Mouse (Mus musculus): Measurements from ENCODE around the gene Atp6v1e1. TPM values are rescaled to one million over a fixed set of nuclear protein-coding genes. Genes with fewer than 3 reads are reported as not detected.
"Not testable (repeated sequence)": the region's sequence is repeated elsewhere in the genome, so short reads cannot be mapped to it uniquely, and the experiment has no call there.

Gene Atp6v1e1
- polyA plus RNA-seq, 1 experiment from 2014 or later, result 121 TPM

GRCm38 (mm10) chr6:120819294-120819693, 3.3 kb downstream of the Atp6v1e1 start:
- 96% methylated on average over 2 of the region's 2 CpGs for WGBS
- Histone ChIP-seq H3K4me1 (peaks cover 9% of the 10 kb centered on the region), H3K4me2 (replicated peaks) (no peak overlapping the region), H3K4me3 (no peak overlapping the region), H3K27ac (no peak overlapping the region), H3K9me3 (no peaks in the 10 kb centered on the region), H3K27me3 (no peaks in the 10 kb centered on the region), H3K9ac (no peak overlapping the region), H3K36me3 (peaks cover 23% of the 10 kb centered on the region)
- no peak for ATAC-seq (ENCODE audit: insufficient number of reproducible peaks, insufficient read depth, low FRiP score, low TSS enrichment)

DNA sequence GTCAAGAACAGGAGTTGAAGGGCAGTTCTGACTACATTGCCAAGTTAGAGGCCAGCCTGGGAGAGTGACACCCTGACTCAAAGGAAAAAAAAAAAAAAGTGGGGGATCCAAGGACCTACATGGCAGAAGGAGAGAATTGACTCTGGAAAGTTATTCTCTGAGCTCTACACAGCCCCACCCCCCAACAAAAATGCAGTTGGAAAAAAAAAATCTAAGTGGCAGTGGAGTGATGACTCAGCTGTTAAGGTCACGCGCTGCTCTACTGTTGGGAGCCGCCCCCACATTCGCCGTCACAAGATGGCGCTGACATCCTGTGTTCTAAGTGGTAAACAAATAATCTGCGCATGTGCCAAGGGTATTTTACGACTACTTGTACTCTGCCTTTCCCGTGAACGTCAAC, 10.6 kb downstream of the Atp6v1e1 start:
- ATAC-seq (ENCODE audit: insufficient number of reproducible peaks, insufficient read depth, low FRiP score, low TSS enrichment); H3K4me3 ChIP-seq; H3K4me2 ChIP-seq (replicated peaks); H3K27ac ChIP-seq; H3K4me1 ChIP-seq; H3K9ac ChIP-seq; H3K27me3 ChIP-seq; H3K9me3 ChIP-seq: not testable (repeated sequence)
- peaks cover 38% of the 10 kb centered on the region for H3K36me3 ChIP-seq
- WGBS, result 99% methylated on average over 10 of the region's 10 CpGs

DNA sequence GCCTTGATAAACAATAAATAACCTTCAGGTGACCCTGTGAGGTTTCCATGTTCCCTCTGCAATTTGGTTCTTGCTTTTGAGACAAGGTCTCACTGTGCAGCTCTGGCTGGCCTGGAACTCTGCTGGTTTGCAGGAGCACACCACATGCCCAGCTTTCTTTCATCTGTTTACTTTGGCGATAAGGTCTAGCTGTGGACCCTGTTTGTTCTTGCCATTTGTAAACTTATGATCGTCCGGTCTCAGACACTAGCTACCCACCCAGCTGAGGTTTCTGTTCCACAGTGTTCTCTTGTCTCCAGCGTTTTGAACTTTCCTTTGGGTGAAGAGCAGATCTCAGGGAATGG, 14.9 kb downstream of the Atp6v1e1 start:
- no peak overlapping the region for H3K27ac ChIP-seq
- ATAC-seq (ENCODE audit: insufficient number of reproducible peaks, insufficient read depth, low FRiP score, low TSS enrichment), result no peak
- H3K36me3 ChIP-seq, result peaks cover 79% of the 10 kb centered on the region
- no peaks in the 10 kb centered on the region for H3K27me3 ChIP-seq
- H3K4me3 ChIP-seq, result no peak overlapping the region
- WGBS, result 93% methylated on average over 4 of the region's 4 CpGs
- H3K4me1 ChIP-seq, result no peaks in the 10 kb centered on the region
- no peak overlapping the region for H3K9ac ChIP-seq
- no peaks in the 10 kb centered on the region for H3K9me3 ChIP-seq
- H3K4me2 ChIP-seq (replicated peaks), result no peak overlapping the region

DNA sequence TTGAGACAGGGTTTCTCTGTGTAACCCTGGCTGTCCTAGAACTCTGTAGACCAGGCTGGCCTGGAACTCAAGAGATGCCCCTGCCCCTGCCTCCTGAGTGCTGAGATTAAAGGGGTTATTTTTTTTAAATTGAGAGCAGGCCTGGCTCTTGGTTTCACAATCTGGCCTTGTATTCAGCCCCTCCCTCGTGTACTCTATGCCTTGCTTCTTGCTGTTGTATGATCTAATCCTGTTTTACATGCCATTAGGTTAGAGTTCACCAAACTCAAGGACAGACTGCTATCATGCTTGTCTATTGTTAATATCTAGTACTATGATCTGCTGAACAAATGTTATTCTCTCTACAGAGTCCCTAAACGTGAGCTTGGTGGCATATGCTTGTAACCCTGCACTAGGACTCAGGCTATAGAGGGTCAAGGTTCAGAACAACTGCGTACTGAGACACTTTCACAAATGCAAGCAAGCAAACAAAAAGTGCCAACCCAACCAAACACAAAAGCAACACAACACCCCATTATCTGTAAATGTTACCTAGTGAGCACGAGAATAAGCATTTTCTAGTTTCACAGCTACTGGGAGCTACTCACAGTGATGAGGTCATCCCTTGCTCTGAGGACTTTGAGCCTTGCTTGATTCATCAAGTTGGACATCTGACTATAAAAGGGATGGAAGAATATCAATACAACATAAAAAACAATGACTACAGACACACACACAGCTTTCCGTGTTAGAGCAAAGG, 15.4 kb downstream of the Atp6v1e1 start:
- no peak overlapping the region for H3K27ac ChIP-seq
- no peak overlapping the region for H3K4me3 ChIP-seq
- no peak for ATAC-seq (ENCODE audit: insufficient number of reproducible peaks, insufficient read depth, low FRiP score, low TSS enrichment)
- peaks cover 84% of the 10 kb centered on the region for H3K36me3 ChIP-seq
- no peaks in the 10 kb centered on the region for H3K27me3 ChIP-seq
- WGBS, result 87% methylated on average over 5 of the region's 5 CpGs
- no peaks in the 10 kb centered on the region for H3K9me3 ChIP-seq
- H3K9ac ChIP-seq, result no peak overlapping the region
- no peaks in the 10 kb centered on the region for H3K4me1 ChIP-seq
- no peak overlapping the region for H3K4me2 ChIP-seq (replicated peaks)

GRCm38 (mm10) chr6:120799581-120800041, 23.0 kb downstream of the Atp6v1e1 start:
- Histone ChIP-seq H3K9me3 (no peaks in the 10 kb centered on the region), H3K27me3 (no peaks in the 10 kb centered on the region), H3K4me2 (replicated peaks) (no peak overlapping the region), H3K9ac (no peak overlapping the region), H3K4me3 (no peak overlapping the region), H3K27ac (no peak overlapping the region), H3K4me1 (no peaks in the 10 kb centered on the region), H3K36me3 (peaks cover 88% of the 10 kb centered on the region)
- no peak for ATAC-seq (ENCODE audit: insufficient number of reproducible peaks, insufficient read depth, low FRiP score, low TSS enrichment)
- WGBS, result 87% methylated on average over 4 of the region's 4 CpGs

DNA sequence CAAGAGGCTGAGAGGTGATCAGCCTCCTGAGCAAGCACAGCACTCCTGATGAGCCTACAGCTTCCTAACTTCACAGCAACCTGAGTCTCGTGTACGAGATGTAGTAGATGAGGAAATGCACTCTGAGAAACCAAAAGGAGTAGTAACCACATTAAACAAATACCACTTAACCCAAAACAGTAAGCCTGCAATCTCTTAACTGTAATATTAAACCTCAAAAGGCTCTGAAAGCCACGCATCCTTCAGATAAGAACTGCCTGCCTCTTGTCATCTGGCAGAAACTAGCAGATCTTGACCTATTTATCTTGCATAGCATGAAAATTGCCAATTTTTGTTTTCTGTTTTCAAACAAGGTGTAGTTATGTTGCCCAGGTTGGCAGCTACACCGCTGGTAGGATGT, 23.7 kb downstream of the Atp6v1e1 start:
- Histone ChIP-seq H3K4me3 (no peak overlapping the region), H3K36me3 (peaks cover 88% of the 10 kb centered on the region), H3K9ac (no peak overlapping the region), H3K4me1 (no peaks in the 10 kb centered on the region), H3K9me3 (no peaks in the 10 kb centered on the region), H3K27me3 (no peaks in the 10 kb centered on the region), H3K27ac (no peak overlapping the region), H3K4me2 (replicated peaks) (no peak overlapping the region)
- ATAC-seq (ENCODE audit: insufficient number of reproducible peaks, insufficient read depth, low FRiP score, low TSS enrichment), result no peak
- 84% methylated on average over 4 of the region's 4 CpGs for WGBS

- no peak for ATAC-seq (ENCODE audit: insufficient number of reproducible peaks, insufficient read depth, low FRiP score, low TSS enrichment)
- Histone ChIP-seq H3K9ac (no peak overlapping the region), H3K4me2 (replicated peaks) (no peak overlapping the region), H3K4me1 (no peaks in the 10 kb centered on the region), H3K27me3 (no peaks in the 10 kb centered on the region), H3K36me3 (peaks cover 88% of the 10 kb centered on the region), H3K4me3 (no peak overlapping the region), H3K27ac (no peak overlapping the region), H3K9me3 (no peaks in the 10 kb centered on the region)
- 95% methylated on average over 7 of the region's 7 CpGs for WGBS
Measured at GRCm38 (mm10) chr6:120798019-120798418, 24.6 kb downstream of the Atp6v1e1 start.

DNA sequence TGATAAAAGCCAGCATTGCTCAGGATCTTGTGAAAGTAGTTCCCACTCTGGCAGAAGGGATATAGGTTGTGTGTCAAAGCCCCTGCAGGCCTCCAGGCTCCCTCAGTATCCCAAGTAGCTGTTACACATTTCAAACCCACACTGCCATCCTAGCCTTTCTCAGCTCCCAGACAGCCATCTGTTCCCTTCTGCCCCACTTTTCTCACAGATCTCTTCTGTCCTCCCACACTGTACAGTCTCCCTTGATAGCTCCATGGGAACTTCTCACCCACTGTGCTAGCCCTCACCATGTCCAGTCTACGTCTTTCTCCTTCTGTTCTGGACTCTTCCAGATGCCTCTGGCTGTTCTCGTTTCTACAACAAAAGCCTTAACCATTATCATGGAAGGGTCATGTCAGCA, 26.5 kb downstream of the Atp6v1e1 start:
- ATAC-seq (ENCODE audit: insufficient number of reproducible peaks, insufficient read depth, low FRiP score, low TSS enrichment), result no peak
- Histone ChIP-seq H3K9ac (no peak overlapping the region), H3K36me3 (peaks cover 85% of the 10 kb centered on the region), H3K4me3 (no peak overlapping the region), H3K4me2 (replicated peaks) (no peak overlapping the region), H3K27me3 (no peaks in the 10 kb centered on the region), H3K4me1 (no peaks in the 10 kb centered on the region), H3K27ac (no peak overlapping the region), H3K9me3 (no peaks in the 10 kb centered on the region)
- 88% methylated on average over 2 of the region's 2 CpGs for WGBS

- H3K4me3 ChIP-seq, result no peak overlapping the region
- no peak overlapping the region for H3K9ac ChIP-seq
- no peaks in the 10 kb centered on the region for H3K27me3 ChIP-seq
- 86% methylated on average over 5 of the region's 5 CpGs for WGBS
- no peak for ATAC-seq (ENCODE audit: insufficient number of reproducible peaks, insufficient read depth, low FRiP score, low TSS enrichment)
- H3K4me2 ChIP-seq (replicated peaks), result no peak overlapping the region
- H3K4me1 ChIP-seq, result no peaks in the 10 kb centered on the region
- no peak overlapping the region for H3K27ac ChIP-seq
- H3K36me3 ChIP-seq, result peaks cover 85% of the 10 kb centered on the region
- H3K9me3 ChIP-seq, result no peaks in the 10 kb centered on the region
Measured at GRCm38 (mm10) chr6:120795422-120796086, 27.0 kb downstream of the Atp6v1e1 start.

GRCm38 (mm10) chr6:120792947-120793346, 29.6 kb downstream of the Atp6v1e1 start:
- WGBS, result 86% methylated on average over 8 of the region's 8 CpGs
- Histone ChIP-seq H3K9me3 (no peaks in the 10 kb centered on the region), H3K4me3 (no peak overlapping the region), H3K36me3 (peaks cover 63% of the 10 kb centered on the region), H3K27ac (no peak overlapping the region), H3K4me1 (no peaks in the 10 kb centered on the region), H3K27me3 (no peaks in the 10 kb centered on the region), H3K4me2 (replicated peaks) (no peak overlapping the region), H3K9ac (no peak overlapping the region)
- no peak for ATAC-seq (ENCODE audit: insufficient number of reproducible peaks, insufficient read depth, low FRiP score, low TSS enrichment)

GRCm38 (mm10) chr6:120790717-120791116, 31.9 kb downstream of the Atp6v1e1 start:
- no peaks in the 10 kb centered on the region for H3K27me3 ChIP-seq
- H3K27ac ChIP-seq, result no peak overlapping the region
- H3K36me3 ChIP-seq, result peaks cover 41% of the 10 kb centered on the region
- ATAC-seq (ENCODE audit: insufficient number of reproducible peaks, insufficient read depth, low FRiP score, low TSS enrichment), result no peak
- H3K4me2 ChIP-seq (replicated peaks), result no peak overlapping the region
- 66% methylated on average over 5 of the region's 5 CpGs for WGBS
- H3K4me1 ChIP-seq, result no peaks in the 10 kb centered on the region
- no peaks in the 10 kb centered on the region for H3K9me3 ChIP-seq
- H3K4me3 ChIP-seq, result no peak overlapping the region
- no peak overlapping the region for H3K9ac ChIP-seq

- peak; percentile 42; the same call in 1 of the 2 replicates for ATAC-seq (ENCODE audit: insufficient number of reproducible peaks, insufficient read depth, low FRiP score, low TSS enrichment)
- 96% methylated on average over 10 of the region's 11 CpGs for WGBS
- Histone ChIP-seq H3K36me3 (peaks cover 35% of the 10 kb centered on the region), H3K4me3 (no peak overlapping the region), H3K9me3 (no peaks in the 10 kb centered on the region), H3K27me3 (no peaks in the 10 kb centered on the region), H3K27ac (no peak overlapping the region), H3K9ac (no peak overlapping the region), H3K4me1 (no peaks in the 10 kb centered on the region), H3K4me2 (replicated peaks) (no peak overlapping the region)
Measured at GRCm38 (mm10) chr6:120790153-120790552, 32.4 kb downstream of the Atp6v1e1 start.

Data from embryonic facial prominence, embryonic 12.5 days (tissue).